Mouse (Mus musculus) heart, postnatal 25 days (tissue): ENCODE measurements around the gene Stx8. TPM values are rescaled to one million over a fixed set of nuclear protein-coding genes. Genes with fewer than 3 reads are reported as not detected.

Experiments
- DNase-seq: peaks from one replicate; pipeline ENCODE4 v3.0.0; 2022; ENCODE audit warnings: low spot score
- intact Hi-C: fragments of 180-260 bp; cut with DNase I; formaldehyde crosslinking; loops from one replicate; pipeline ENCODE4 v1.15.1; 2025
- total RNA-seq, 2 experiments: library from RNA; stranded (reverse); gene quantifications; 2 replicates each; pipeline ENCODE4 v1.2.3; 2021

Stx8 gene
- total RNA-seq, 2 experiments from 2014 or later = 26.7 to 30.1 TPM

GRCm38 (mm10) chr11:68177415-68177814 is 211.4 kb downstream of the Stx8 start:
- DNase-seq = no peak

GRCm38 (mm10) chr11:68185647-68186046 is 219.7 kb downstream of the Stx8 start:
- no peak for DNase-seq
- intact Hi-C loops = no loop called here

More at GRCm38 (mm10) chr11:68177415-68177814, 211.4 kb downstream of the Stx8 start:
- intact Hi-C loops = no loop called here

- DNase-seq = no peak
- intact Hi-C loops = no loop called here
Measured at GRCm38 (mm10) chr11:68187242-68187641, 221.2 kb downstream of the Stx8 start.

GRCm38 (mm10) chr11:68188695-68189201 is 222.8 kb downstream of the Stx8 start:
- no peak for DNase-seq
- intact Hi-C loops = no loop called here

GRCm38 (mm10) chr11:68190849-68191248 is 224.9 kb downstream of the Stx8 start:
- no peak for DNase-seq
- intact Hi-C loops = no loop called here

GRCm38 (mm10) chr11:68195168-68195567 is 229.2 kb downstream of the Stx8 start:
- intact Hi-C loops = loop anchor here (5.0 kb wide), 1 partner anchor 193 kb away; no protein-coding TSS in a partner anchor
- DNase-seq = no peak

GRCm38 (mm10) chr11:68195693-68196176 is 229.7 kb downstream of the Stx8 start:
- no peak for DNase-seq
- intact Hi-C loops = loop anchor here (5.0 kb wide), 1 partner anchor 193 kb away; no protein-coding TSS in a partner anchor

GRCm38 (mm10) chr11:68196566-68196965 is 230.6 kb downstream of the Stx8 start:
- intact Hi-C loops = loop anchor here (5.0 kb wide), 1 partner anchor 194 kb away; no protein-coding TSS in a partner anchor
- DNase-seq = no peak

GRCm38 (mm10) chr11:68197471-68197870 is 231.5 kb downstream of the Stx8 start:
- DNase-seq = no peak
- intact Hi-C loops = loop anchor here (5.0 kb wide), 1 partner anchor 195 kb away; no protein-coding TSS in a partner anchor

- DNase-seq = no peak
- intact Hi-C loops = loop anchor here (5.0 kb wide), 1 partner anchor 196 kb away; no protein-coding TSS in a partner anchor
Measured at GRCm38 (mm10) chr11:68198696-68199095, 232.7 kb downstream of the Stx8 start.

- no peak for DNase-seq
- intact Hi-C loops = loop anchor here (5.0 kb wide), 1 partner anchor 197 kb away; no protein-coding TSS in a partner anchor
Measured at GRCm38 (mm10) chr11:68199103-68199502, 233.1 kb downstream of the Stx8 start.

GRCm38 (mm10) chr11:68199801-68200423 is 233.9 kb downstream of the Stx8 start:
- intact Hi-C loops = loop anchor here (5.0 kb wide), 1 partner anchor 198 kb away; no protein-coding TSS in a partner anchor
- DNase-seq = no peak

- DNase-seq = no peak
- intact Hi-C loops = no loop called here
Measured at GRCm38 (mm10) chr11:68200500-68200899, 234.5 kb downstream of the Stx8 start.

- DNase-seq = no peak
- intact Hi-C loops = no loop called here
Measured at GRCm38 (mm10) chr11:68201063-68201462, 235.1 kb downstream of the Stx8 start.

GRCm38 (mm10) chr11:68201811-68202459 is 235.9 kb downstream of the Stx8 start:
- no peak for DNase-seq
- intact Hi-C loops = no loop called here

GRCm38 (mm10) chr11:68202561-68202960 is 236.6 kb downstream of the Stx8 start:
- no peak for DNase-seq
- intact Hi-C loops = no loop called here

GRCm38 (mm10) chr11:68203658-68204315 is 237.8 kb downstream of the Stx8 start:
- intact Hi-C loops = no loop called here
- no peak for DNase-seq

GRCm38 (mm10) chr11:68204407-68204806 is 238.4 kb downstream of the Stx8 start:
- DNase-seq = no peak
- intact Hi-C loops = no loop called here

- DNase-seq = no peak
Measured at GRCm38 (mm10) chr11:68205572-68206229, 239.7 kb downstream of the Stx8 start.

GRCm38 (mm10) chr11:68208023-68208422 is 242.0 kb downstream of the Stx8 start:
- no peak for DNase-seq
- intact Hi-C loops = no loop called here

More at GRCm38 (mm10) chr11:68205572-68206229, 239.7 kb downstream of the Stx8 start:
- intact Hi-C loops = no loop called here
